Mouse (Mus musculus): ENCODE results near the gene Cyp2d34.

GRCm38 (mm10) chr15:82634976-82635375 lies 14.2 kb upstream of the Cyp2d34 start:
- TF ChIP-seq CTCF (IDR thresholded peaks at IDR 0.05; ENCODE audit: borderline replicate concordance, insufficient read depth, low read length) (no peak), POLR2A (IDR thresholded peaks at IDR 0.05; ENCODE audit: low read depth, low read length) (no peak)
